Mouse (Mus musculus): ENCODE data around the gene Ppef1.
"Not testable (repeated sequence)": the region's sequence is repeated elsewhere in the genome, so short reads cannot be mapped to it uniquely, and the experiment has no call there.

Ppef1 gene

DNA sequence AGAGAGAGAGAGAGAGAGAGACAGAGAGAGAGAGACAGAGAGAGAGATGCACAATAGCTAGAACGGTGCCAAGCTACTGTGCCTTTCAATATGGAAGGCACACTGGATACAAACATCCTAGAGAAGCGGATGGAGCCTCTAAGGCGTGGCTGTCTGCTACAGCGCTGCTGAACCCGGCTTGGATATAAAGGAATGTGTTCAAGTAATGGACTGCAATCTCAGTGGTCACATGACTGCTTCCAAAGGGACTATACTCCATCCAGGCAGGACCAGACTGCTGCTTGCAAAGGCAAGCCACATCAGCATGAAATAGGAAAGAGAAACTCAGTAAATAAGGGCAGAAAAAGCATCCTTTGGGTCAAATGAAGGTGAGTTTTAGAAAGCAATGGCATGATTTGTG is at the start of gene Ppef1:
Gene Ppef1 (minus strand): TSS at position 116 of the 400 bp plus-strand sequence.
- no peak for DNase-seq (ENCODE audit: low spot score)

DNA sequence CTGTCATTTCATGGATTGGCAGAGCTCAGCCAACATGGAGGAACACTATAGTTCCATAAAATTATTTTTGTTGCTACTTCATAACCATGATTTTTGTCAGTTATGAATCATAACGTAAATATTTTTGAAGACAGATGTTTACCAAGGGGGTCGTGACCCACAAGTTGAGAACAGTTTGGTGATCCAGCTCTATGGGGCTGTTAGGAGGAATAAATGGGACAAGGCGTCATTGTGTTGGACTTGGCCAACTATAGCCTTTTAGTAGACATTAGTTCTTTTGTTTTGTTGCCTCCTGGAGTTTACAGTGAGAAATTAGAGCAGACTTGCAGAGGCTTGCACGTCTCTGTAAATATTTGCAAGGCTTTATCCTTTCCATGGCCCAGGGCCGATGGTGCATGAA is 46.7 kb upstream of the Ppef1 start:
- no peak for DNase-seq (ENCODE audit: low spot score)

DNA sequence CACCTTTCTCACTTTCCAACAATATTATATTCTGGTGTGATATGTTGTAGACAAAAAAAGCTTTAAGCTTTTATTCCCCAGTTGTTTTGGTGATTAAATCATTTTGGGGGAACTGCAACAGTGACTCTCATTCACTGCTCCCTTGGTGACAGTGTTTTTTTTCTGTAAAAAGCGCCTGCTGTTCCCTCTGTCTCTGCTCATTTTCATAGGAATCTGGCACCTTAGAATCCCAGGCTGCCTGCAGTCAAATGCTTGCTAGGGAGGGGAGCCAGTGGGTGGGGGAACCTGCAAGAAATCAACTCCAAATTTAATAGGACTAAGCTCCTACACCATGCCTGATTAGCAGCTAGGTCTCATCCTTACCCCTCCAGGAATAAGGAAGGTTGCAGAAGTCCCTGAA is 37.5 kb upstream of the Ppef1 start:
- no peak for DNase-seq (ENCODE audit: low spot score)

DNA sequence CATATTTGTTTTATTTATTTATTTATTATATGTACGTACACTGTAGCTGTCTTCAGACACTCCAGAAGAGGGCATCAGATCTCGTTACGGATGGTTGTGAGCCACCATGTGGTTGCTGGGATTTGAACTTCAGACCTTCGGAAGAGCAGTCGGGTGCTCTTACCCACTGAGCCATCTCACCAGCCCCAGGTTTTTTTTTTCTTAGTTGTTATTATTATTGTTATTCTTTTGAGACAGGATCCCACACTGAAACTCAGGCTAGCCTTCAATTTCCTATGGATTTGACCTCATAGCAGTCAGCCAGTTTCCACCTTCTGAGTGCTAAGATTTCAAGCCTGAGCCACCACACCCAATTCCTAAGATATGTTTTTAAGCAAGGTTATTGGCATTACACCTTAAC is 34.1 kb upstream of the Ppef1 start:
- DNase-seq (ENCODE audit: low spot score): not testable (repeated sequence)

DNA sequence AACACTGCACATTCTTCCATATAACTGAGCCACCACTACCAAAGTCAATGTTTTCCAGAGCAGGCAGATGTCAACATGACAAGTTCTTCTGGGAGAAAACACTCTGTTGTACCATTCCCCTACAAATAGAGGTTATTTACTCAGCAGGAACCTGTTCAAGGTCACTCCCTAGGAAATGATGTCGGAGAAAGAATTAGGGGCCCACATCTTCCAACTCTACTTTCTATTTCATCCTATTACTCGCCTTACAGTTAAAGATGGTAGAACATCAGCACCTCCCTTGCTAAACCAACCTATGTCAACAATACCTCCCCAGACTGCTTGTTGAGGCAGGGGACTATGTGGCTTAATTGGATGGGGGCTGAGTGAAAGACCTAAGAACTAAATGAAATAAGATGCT is 32.1 kb upstream of the Ppef1 start, which contains the start of gene Rs1:
Gene Rs1 (plus strand): TSS at position 301 of the 400 bp plus-strand sequence.
- DNase-seq (ENCODE audit: low spot score): no peak

DNA sequence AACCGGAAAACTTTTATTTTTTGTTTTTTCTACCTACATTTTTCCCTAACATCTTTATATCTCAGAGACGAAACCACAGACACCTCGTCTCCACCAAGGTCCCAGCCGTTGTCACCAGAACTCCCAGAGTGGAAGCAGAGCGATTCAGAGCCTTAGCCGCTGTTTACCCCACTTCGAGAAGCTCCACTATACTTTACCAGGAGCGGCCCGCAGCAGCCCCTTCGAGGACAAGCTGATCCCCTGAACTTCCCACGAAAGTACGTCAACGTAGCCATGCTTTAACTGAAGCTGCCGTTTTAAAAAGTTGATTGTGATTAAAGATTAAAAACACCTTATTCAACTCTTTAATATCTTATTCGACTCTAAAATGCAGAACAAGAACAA is 30.7 kb upstream of the Ppef1 start:
- DNase-seq (ENCODE audit: low spot score): no peak

DNA sequence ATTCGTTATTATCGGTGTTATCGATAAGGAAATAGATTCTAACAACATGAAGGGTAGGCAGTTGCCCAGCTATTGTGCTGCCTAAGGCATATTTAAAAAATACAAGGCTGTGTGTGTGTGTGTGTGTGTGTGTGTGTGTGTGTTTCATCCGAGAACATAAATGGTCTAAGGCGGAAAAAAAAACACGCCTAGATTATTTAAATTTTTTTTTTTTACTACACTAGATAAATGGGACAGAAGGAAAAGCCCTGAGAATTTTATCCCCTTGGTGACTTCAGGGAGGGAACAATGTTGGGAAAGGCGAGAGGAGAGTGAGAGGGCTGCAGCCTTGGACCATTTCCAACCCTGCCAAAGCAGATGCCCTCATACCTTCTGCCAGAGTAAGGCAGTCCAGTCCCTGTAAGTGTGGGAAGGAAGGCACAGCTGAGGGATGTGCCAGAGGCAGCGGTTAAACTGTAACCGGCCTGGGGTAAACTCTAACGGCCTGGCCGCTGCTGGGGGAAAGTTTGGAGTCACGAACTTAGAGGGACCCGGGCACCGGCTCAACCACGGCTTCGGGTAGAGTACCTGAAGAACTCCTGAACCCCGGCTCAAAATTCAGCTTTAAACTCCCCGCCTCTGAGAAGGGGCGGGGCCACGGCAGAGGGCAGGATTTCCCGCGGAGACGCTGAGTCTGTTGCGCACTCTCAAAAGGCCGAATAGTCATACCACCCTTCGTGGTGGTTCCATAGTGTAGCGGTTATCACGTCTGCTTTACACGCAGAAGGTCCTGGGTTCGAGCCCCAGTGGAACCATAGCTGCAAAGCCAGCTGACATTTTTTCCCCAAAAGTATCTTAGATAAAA is 30.0 kb upstream of the Ppef1 start:
- peak; percentile 70 for DNase-seq (ENCODE audit: low spot score)

DNA sequence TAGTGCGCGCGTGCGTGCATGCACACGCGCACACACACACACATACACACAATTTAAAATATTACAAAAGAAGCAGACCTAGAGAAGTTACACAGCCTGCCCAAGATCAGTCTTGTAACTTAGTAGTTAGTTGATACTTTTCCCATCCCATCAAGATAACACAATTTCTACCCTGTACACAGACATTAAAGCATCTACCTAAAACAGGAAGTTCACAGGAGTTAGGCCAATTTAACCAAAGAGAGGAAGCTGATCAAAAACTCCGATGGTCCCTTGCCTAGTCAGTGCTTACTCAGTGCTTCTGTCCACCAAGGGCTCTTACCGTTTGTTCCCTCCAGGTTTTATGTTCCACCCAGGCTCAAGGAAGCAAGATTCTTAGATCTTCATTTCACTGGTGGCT is 15.2 kb upstream of the Ppef1 start:
- no peak for DNase-seq (ENCODE audit: low spot score)

DNA sequence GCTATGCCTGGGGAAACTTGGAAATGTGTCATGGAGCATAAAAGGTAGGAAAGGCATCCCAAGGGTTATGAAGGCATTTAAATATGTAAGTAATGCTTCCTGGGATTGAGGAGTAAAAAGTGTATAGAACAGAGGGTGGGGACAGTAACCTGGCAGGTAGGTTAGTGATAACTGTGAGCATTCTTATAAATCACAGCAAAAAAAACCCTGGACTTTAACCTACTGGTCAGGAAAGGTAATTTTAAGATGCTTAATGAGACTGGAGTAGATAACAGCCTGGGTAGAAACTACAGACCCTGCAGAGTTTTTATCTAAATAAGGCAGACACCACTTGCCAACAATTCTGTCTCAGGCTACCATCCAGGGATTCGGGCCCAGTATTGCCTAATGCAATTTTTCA is 13.1 kb upstream of the Ppef1 start:
- no peak for DNase-seq (ENCODE audit: low spot score)

DNA sequence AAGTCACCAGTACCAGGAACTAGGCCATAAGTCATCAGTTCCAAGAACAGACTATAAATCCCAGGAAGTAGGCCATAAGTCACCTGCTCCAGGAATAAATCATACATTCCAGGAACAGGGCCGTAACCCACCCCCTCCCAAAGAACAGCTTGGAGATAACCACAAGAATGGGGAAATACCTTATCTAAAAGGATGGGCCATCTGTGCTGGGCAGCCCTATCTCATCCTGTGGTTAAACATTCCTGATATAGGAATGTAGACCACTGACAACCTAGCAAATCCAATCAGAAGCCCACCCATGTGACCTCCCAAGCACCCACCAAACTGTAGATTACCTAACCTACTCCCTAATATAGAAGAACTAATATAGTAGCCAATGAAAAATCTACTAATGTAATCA is 9.8 kb upstream of the Ppef1 start:
- no peak for DNase-seq (ENCODE audit: low spot score)

DNA sequence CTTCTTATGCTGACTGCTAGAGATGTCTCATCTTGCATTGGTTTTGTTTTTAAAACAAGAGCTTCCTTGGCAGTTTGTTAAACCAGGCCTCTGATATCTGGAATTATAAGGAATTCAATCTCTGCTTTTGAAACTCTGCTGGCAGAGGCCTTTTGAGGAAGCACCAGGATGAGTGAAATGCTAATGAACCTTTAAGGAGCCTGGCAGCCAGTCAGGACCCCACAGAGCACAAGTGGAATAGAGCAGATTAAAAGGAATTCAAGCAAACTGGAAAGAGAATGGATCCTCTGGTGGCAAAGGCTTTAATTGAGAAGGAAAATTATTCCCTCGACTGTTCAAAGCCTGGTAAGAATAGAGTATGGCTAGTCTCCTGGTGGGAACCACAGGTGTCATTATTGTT is 36.4 kb downstream of the Ppef1 start:
- no peak for DNase-seq (ENCODE audit: low spot score)

DNA sequence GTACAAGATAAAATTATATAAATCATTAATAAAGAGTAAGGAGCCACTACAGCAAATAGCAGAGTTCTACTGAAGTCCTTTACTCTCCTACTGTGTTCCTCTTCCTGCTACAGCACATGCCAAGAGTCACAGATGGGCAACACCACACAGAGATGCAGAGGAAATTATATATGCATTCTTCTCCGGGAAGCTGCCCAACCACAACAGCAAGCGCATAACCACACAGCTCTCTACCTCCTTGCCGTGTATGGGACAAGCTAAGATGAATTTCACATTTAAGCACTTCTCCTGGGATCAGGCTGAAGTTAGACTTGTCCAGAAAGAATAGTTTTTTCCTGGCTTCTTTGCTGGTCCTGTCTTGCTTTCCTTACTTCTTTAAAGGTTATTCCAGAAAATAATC is 44.0 kb downstream of the Ppef1 start:
- DNase-seq (ENCODE audit: low spot score): no peak

DNA sequence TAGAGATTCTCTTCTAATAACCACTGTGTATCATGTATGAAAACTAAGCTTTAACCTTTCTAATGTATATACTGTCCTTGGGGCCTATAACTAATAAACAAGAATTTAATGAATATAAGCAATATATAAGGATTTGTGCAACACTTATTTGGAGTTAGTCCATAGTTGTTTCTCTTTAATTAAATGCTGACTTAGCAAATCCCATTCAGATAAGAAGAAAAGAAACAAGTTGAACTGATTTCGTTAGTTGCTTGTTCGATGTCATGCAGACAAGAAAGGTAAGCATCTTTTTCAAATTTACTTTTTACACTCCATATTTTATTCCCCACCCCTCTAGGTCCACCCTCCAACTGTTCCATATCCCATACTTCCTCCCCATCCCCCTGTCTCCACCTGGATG is 45.5 kb downstream of the Ppef1 start:
- DNase-seq (ENCODE audit: low spot score): no peak

DNA sequence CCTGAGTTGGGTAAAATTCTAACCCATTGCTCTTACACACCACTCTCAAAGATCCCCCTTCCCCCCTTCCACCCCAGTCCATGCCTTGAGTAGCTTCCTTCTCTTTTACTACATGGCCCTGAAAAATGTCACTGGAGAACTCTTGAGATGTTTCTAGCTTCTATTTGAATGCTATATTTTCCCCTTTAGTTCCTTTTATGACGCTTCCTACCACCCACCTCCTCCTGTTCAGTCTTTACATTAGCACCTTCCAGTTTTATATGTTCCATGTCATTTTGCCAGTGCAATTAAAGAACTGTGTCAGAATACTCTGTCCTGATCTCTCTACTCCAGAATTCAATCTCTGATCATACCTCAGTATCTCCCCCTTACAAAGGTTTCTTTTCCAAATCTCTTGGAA is 65.6 kb downstream of the Ppef1 start:
- DNase-seq (ENCODE audit: low spot score): no peak

DNA sequence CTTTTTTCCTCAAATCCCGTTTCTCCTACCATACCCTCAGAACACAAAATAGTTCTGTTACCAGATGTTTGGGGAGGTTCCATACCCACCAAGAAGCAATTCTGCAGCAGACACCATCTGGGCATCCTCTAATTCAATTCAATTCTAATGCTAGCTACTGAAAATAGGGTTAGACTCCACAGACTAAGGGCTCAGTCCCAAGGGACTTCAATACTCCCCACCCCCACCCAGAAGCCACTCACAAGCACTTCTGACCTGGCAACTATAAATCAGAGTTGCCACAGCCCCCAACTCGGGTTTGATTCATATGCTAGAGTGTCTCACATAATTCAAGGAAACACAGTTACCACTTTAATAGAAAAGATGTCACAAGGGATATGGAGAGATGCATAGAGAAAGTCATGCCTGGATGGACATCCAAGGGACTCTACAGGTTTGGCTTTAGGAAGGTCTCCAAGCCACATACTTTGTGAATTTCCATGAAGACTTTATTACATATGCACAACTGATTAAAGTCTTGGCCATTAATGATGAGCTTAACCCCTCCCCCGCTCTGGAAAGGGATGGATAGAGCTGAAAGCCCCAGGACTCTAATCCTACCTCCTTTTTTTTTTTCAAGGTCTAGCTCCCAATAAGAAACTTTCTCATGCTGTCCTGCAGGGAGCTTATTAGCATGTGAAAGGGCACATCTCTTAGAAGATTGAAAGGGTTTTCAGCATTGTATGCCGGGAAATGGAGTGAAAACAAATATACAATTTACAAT is 124.5 kb downstream of the Ppef1 start:
- DNase-seq (ENCODE audit: low spot score): no peak

DNA sequence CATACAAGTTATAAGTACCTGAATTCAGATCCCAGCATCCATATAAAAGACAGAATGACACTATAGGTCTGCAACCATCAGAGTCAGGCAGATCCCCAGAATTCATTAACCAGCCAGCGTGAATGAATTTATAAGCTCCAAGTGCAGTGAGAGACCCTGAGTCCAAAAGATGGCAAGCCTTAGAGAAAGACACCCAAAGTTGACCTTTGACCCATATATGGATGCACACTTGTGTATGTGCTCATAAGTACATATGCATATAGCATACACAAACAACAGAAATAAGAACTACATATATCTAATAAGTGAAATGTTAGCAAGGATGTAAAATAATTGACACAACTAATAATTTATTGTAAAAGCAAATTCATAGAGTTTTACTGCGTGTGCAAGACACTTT is 125.1 kb downstream of the Ppef1 start:
- DNase-seq (ENCODE audit: low spot score): no peak

DNA sequence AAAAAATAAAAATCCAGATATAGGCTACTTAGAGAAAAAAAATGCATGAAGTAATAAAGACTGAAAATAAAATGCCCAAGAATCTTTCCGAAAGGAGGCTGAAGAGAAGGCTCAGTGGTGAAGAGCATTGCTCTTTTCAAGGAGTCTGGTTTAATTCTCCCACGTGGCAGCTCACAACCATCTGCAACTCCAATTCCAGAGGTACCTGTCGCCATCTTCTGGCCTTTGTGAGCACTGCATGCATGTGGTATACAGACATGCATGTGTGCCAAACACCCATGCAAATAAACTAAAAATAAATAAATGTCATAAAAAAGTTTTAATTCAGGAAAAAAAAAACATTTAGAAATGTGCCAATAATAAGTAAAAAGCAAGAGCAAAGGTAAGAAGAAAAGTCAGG is 125.7 kb downstream of the Ppef1 start:
- DNase-seq (ENCODE audit: low spot score): no peak

DNA sequence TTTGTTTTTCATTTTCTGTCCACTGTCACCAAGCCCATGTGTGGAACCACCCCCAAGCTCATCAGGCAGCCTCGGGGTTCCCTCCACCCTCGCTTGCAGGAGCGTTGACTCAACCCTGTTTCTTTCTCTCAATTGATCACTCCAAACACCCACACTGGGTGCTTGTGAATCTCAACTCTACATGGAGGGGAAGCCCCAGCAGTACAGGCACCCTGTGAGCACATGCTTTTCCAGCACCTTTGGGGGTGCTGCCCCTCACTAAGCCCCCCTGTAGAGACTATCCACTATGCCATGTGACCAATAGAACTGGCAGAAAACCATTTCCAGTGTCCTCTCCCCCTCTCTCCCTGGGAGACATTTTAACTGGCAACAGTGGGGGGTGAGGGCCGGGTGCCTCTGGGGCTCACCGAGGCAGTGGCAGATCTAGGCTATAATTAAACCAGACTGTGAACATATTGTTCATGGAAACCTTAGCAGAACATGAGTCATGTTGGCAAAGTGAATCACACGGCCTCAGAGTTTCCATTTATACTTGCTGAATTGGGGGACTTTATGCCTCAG is 131.5 kb downstream of the Ppef1 start:
- no peak for DNase-seq (ENCODE audit: low spot score)

DNA sequence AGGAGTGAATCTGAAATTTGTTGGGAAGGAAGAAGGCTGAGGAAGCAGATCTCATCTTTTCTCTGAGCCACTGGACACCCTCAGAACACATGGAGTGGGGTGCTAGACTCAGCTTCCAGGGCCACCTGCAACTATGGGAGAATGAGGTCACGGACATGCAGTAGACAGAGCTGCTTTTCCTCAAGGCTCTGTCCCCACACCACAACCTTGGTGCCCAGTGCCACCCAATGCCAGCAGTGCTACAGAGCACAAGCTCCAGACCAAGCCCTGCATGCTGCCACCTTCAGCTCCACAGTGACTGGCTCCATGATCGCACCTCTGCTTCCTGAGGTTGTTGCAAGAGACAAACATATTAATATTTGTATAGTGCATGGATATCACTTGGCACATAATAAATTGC is 132.2 kb downstream of the Ppef1 start:
- DNase-seq (ENCODE audit: low spot score): no peak

DNA sequence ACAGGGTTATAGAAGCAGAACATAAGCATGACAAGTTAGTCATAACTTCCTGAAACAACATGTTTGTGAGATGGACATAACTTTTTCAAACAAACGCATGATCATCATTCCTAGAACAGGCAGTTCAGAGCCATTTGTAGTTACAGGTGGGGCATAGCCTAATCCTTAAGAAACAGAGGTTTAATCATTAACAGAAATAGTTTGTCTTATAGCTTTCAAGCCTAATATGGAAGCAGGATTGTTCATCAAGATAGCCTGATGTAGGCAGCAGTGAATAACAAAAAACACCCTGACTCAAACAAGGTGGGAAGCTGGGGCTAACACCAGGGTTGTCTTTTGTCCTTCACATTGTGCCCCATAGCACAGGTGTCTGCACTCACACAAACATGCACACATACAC is 132.8 kb downstream of the Ppef1 start:
- DNase-seq (ENCODE audit: low spot score): no peak

DNA sequence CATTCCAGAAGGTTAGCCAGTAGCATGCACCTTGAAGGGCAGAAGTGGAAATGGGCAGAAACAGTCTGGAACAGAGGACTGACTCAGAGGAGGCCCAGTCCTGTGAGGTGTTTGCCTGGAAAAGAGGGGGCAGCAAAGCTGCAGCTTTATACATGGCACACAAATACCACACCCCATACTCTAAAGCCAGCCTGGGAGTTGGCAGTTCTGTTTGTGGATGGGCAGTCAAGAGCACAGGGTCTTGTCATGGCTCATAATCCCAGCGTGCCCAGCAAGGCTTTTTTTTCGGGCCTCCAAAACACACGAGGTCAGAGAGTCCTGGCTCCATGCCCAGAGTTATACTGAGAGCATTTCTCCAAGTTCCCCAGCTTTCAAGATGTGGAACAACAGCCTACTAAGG is 134.5 kb downstream of the Ppef1 start:
- DNase-seq (ENCODE audit: low spot score): no peak

DNA sequence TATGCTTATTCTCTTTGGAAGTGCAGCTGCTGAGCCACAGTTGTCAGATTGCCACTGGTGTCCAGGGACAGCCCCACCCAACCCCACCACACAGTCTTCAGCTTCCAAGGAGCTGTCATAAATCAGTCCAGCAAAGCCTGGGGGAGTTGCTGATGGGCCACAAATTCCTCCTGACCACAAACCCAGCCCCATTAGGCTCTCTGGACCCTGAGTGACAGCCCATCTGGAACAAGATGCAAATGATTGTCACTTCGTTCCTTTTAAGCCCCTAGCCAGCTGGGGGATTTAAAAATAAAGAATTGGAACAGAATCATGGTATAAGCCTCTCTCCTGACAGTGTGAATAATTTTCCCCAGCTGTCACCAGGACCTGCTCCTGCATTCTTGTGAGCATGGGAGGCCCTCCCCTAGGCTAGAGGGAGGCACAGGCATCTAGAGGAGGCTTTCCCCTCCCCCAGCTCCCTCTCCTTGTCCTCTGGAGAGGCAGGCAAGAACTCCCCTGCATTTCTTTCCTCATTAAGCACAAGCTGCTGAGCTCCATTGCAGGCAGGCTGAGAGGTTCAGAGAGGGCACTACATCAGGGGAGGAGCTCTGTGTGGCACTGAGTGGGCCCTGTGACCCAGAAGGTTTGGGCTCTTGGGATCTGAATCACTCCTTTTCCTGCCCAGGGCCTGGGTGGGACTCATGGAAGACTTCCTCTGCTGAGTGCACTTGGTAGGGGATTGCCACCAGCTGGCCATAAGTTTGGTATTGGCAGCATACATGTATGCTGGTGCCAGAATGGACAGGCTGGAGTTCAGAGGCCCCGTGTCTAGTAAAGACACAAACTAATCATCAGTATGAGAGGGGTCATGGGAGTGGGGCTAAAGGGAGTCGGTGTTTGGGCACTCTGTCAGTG is 136.8 kb downstream of the Ppef1 start:
- DNase-seq (ENCODE audit: low spot score): no peak

All from urinary bladder, postnatal 10 days (tissue).